Mouse (Mus musculus) forebrain, embryonic 11.5 days (tissue): ENCODE measurements around the gene Pygl. TPM values are rescaled to one million over a fixed set of nuclear protein-coding genes. Genes with fewer than 3 reads are reported as not detected.

Experiments used
- ATAC-seq: fragments of 200-750 bp; cut with Nextera tagmentation; replicated peaks from 2 replicates; pipeline ENCODE4 v1.8.0; 2017; ENCODE audit warnings: moderate TSS enrichment; ENCODE audit not compliant: low FRiP score
- DNase-seq: peaks from one replicate; pipeline ENCODE4 v3.0.0-alpha.2; 2017; ENCODE audit warnings: low spot score
- H3K27ac ChIP-seq: fragments of 300-500 bp; sonication (generic); 2 replicates; pipeline ENCODE4 v1.5.1; 2014; ENCODE audit warnings: low read depth, low read length
- H3K27me3 ChIP-seq: fragments of 300-500 bp; sonication (generic); 2 replicates; pipeline ENCODE4 v1.6.1; 2014; ENCODE audit warnings: mild to moderate bottlenecking, low read length, mixed read lengths; ENCODE audit not compliant: control insufficient read depth, insufficient read depth
- H3K36me3 ChIP-seq: fragments of 300-500 bp; sonication (generic); 2 replicates; pipeline ENCODE4 v1.6.1; 2014; ENCODE audit warnings: mild to moderate bottlenecking, low read length, moderate library complexity, mixed read lengths; ENCODE audit not compliant: control insufficient read depth, insufficient read depth
- H3K4me1 ChIP-seq: fragments of 300-500 bp; sonication (generic); replicated peaks from 2 replicates; pipeline ENCODE4 v1.6.1; 2014; ENCODE audit warnings: low read length, mixed read lengths; ENCODE audit not compliant: control insufficient read depth, insufficient read depth
- H3K4me2 ChIP-seq: fragments of 300-500 bp; sonication (generic); 2 replicates; pipeline ENCODE4 v1.6.1; 2014; ENCODE audit warnings: low read depth, mild to moderate bottlenecking, low read length, moderate library complexity, mixed read lengths; ENCODE audit not compliant: severe bottlenecking
- H3K4me3 ChIP-seq: fragments of 300-500 bp; sonication (generic); 2 replicates; pipeline ENCODE4 v1.5.1; 2014; ENCODE audit warnings: low read depth, low read length
- H3K9ac ChIP-seq: fragments of 300-500 bp; sonication (generic); 2 replicates; pipeline ENCODE4 v1.6.1; 2014; ENCODE audit warnings: low read length
- H3K9me3 ChIP-seq: fragments of 300-500 bp; sonication (generic); 2 replicates; pipeline ENCODE4 v1.6.1; 2016; ENCODE audit warnings: low read length, mixed read lengths; ENCODE audit not compliant: control insufficient read depth
- WGBS: fragments of 180-500 bp; shearing (Covaris S2); extraction: QIAGEN DNeasy Blood & Tissue Kit; methylation state at CpG from one replicate; pipeline ENCODE4 v1.1.7; 2014; 5-methylcytosine and 5-hydroxymethylcytosine counted together
- polyA plus RNA-seq: library from polyadenylated mRNA; unstranded; fragments of >200 nt; fragmentation: Nextera tagmentation; extraction: Ambion mirVana; gene quantifications from 2 replicates; pipeline ENCODE4 v1.2.1, GENCODE M21; 2014

Pygl gene
- polyA plus RNA-seq, 1 experiment from 2014 or later, result 5.9 TPM

- no peaks in the 10 kb centered on the region for H3K36me3 ChIP-seq
- ATAC-seq (no peak), DNase-seq (peak; percentile 29)
- 92% methylated on average over 17 of the region's 17 CpGs for WGBS
- no peak overlapping the region for H3K27ac ChIP-seq
- no peaks in the 10 kb centered on the region for H3K9me3 ChIP-seq
- no peak overlapping the region for H3K9ac ChIP-seq
- H3K4me1 ChIP-seq, result no peaks in the 10 kb centered on the region
- H3K4me2 ChIP-seq, result no peak overlapping the region
- H3K4me3 ChIP-seq, result no peak overlapping the region
- no peaks in the 10 kb centered on the region; the same call in none of the 2 replicates for H3K27me3 ChIP-seq
Measured at GRCm38 (mm10) chr12:70262271-70262953, 31.1 kb upstream of the Pygl start.

GRCm38 (mm10) chr12:70251210-70251884 lies 20.1 kb upstream of the Pygl start:
- no peak overlapping the region for H3K9ac ChIP-seq

GRCm38 (mm10) chr12:70249616-70250157 lies 18.4 kb upstream of the Pygl start:
- 86% methylated on average over 10 of the region's 10 CpGs for whole genome bisulfite sequencing
- DNase-seq (peak; percentile 37), ATAC-seq (no peak)
- Histone ChIP-seq H3K36me3 (no peaks in the 10 kb centered on the region), H3K4me2 (no peak overlapping the region), H3K27ac (no peak overlapping the region), H3K9ac (no peak overlapping the region), H3K9me3 (no peaks in the 10 kb centered on the region), H3K4me1 (peaks cover 6% of the 10 kb centered on the region; the same call in 1 of the 2 replicates), H3K27me3 (no peaks in the 10 kb centered on the region), H3K4me3 (no peak overlapping the region)

More at GRCm38 (mm10) chr12:70251210-70251884, 20.1 kb upstream of the Pygl start:
- Histone ChIP-seq H3K36me3 (no peaks in the 10 kb centered on the region), H3K27ac (no peak overlapping the region), H3K4me1 (peaks cover 6% of the 10 kb centered on the region; the same call in 1 of the 2 replicates), H3K9me3 (no peaks in the 10 kb centered on the region), H3K4me2 (no peak overlapping the region), H3K27me3 (no peaks in the 10 kb centered on the region), H3K4me3 (no peak overlapping the region)
- DNase-seq, result peak; percentile 44
- ATAC-seq, result no peak
- WGBS, result 83% methylated on average over 15 of the region's 15 CpGs

- DNase-seq (peak; percentile 32), ATAC-seq (0 out of 2 replicates have a peak, but pooled peaks have one; percentile 46)
- no peaks in the 10 kb centered on the region for H3K9me3 ChIP-seq
- H3K27me3 ChIP-seq, result no peaks in the 10 kb centered on the region
- H3K4me3 ChIP-seq, result no peak overlapping the region
- no peak overlapping the region for H3K4me2 ChIP-seq
- H3K4me1 ChIP-seq, result peaks cover 6% of the 10 kb centered on the region; the same call in 1 of the 2 replicates
- H3K9ac ChIP-seq, result 0 out of 2 replicates have a peak overlapping the region, but pooled peaks have one; percentile 13
- H3K36me3 ChIP-seq, result no peaks in the 10 kb centered on the region
- 49% methylated on average over 15 of the region's 15 CpGs for WGBS
- H3K27ac ChIP-seq, result no peak overlapping the region
Measured at GRCm38 (mm10) chr12:70247683-70248474, 16.6 kb upstream of the Pygl start.

- ATAC-seq (no peak), DNase-seq (no peak)
- Histone ChIP-seq H3K36me3 (no peaks in the 10 kb centered on the region), H3K4me3 (no peak overlapping the region), H3K9me3 (no peaks in the 10 kb centered on the region), H3K27ac (no peak overlapping the region), H3K4me2 (no peak overlapping the region), H3K9ac (no peak overlapping the region), H3K4me1 (no peaks in the 10 kb centered on the region), H3K27me3 (no peaks in the 10 kb centered on the region)
- 90% methylated on average over 7 of the region's 7 CpGs for WGBS
Measured at GRCm38 (mm10) chr12:70242550-70242949, 11.3 kb upstream of the Pygl start.

GRCm38 (mm10) chr12:70239741-70240140 lies 8.5 kb upstream of the Pygl start:
- Histone ChIP-seq H3K27ac (no peak overlapping the region), H3K27me3 (no peaks in the 10 kb centered on the region), H3K4me3 (no peak overlapping the region), H3K4me2 (no peak overlapping the region), H3K4me1 (peaks cover 4% of the 10 kb centered on the region; the same call in 1 of the 2 replicates), H3K36me3 (no peaks in the 10 kb centered on the region), H3K9me3 (no peaks in the 10 kb centered on the region), H3K9ac (no peak overlapping the region)
- 81% methylated on average over 5 of the region's 5 CpGs for WGBS
- no peak for DNase-seq
- no peak for ATAC-seq

GRCm38 (mm10) chr12:70238604-70239003 lies 7.3 kb upstream of the Pygl start:
- whole genome bisulfite sequencing, result 69% methylated on average over 8 of the region's 8 CpGs
- Histone ChIP-seq H3K27ac (no peak overlapping the region), H3K9ac (no peak overlapping the region)

GRCm38 (mm10) chr12:70234938-70235484 lies 3.7 kb upstream of the Pygl start:
- Histone ChIP-seq H3K9me3 (no peaks in the 10 kb centered on the region), H3K4me2 (peak overlapping the region; percentile 58), H3K4me3 (peak overlapping the region; percentile 23), H3K27ac (no peak overlapping the region), H3K36me3 (no peaks in the 10 kb centered on the region), H3K9ac (peak overlapping the region; percentile 48), H3K27me3 (no peaks in the 10 kb centered on the region), H3K4me1 (peaks cover 4% of the 10 kb centered on the region; the same call in 1 of the 2 replicates)
- 7% methylated on average over 13 of the region's 13 CpGs for WGBS
- ATAC-seq, result peak; percentile 78
- peak; percentile 87 for DNase-seq

More at GRCm38 (mm10) chr12:70238604-70239003, 7.3 kb upstream of the Pygl start:
- Histone ChIP-seq H3K36me3 (no peaks in the 10 kb centered on the region), H3K27me3 (no peaks in the 10 kb centered on the region), H3K9me3 (no peaks in the 10 kb centered on the region), H3K4me1 (peaks cover 4% of the 10 kb centered on the region; the same call in 1 of the 2 replicates), H3K4me3 (no peak overlapping the region), H3K4me2 (no peak overlapping the region)
- no peak for DNase-seq
- no peak for ATAC-seq
